Mouse (Mus musculus) cerebellum, adult 2 months (tissue): ENCODE measurements at regions not wholly inside any gene's neighbourhood (a gene's known extent, or its start where the extent isn't known, plus 50 kb on each side); places are given as distances from the start of the nearest gene placed in this dataset.

Experiments used
- CTCF ChIP-seq: fragments of 200-500 bp; IDR thresholded peaks from 2 replicates; pipeline ENCODE4 v1.5.1; 2011; ENCODE audit warnings: low read depth, mild to moderate bottlenecking, control low read depth, low read length, moderate library complexity, borderline replicate concordance; ENCODE audit not compliant: insufficient read depth
- POLR2A ChIP-seq: fragments of 200-500 bp; IDR thresholded peaks from 2 replicates; pipeline ENCODE4 v1.6.1; 2011; ENCODE audit warnings: low read length, control low read depth, borderline replicate concordance; ENCODE audit not compliant: insufficient read depth

DNA sequence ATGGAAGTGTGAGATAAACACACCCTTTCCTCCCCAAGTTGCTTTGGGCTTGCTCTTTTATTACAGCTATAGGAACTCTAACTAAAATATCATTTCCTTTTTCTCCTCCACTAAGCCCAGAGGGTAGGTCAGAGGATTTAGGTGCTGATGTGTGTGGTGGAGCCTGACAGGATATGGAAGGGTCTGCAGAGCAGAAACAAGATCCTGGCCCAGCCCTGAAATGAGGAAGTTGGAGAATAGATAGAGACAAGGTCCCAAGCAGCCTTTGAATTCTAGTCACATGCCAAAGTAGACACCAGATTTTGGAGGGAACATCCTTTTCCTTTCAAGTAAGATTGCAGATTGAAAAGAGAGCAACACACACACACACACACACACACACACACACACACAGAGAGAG, 132.4 kb downstream of the Bmp2 start:
- no peak for TF ChIP-seq POLR2A
- TF ChIP-seq CTCF, result no peak
